Mouse (Mus musculus): ENCODE measurements around the gene Ctcf. TPM values are rescaled to one million over a fixed set of nuclear protein-coding genes. Genes with fewer than 3 reads are reported as not detected.
"Not testable (repeated sequence)": the region's sequence is repeated elsewhere in the genome, so short reads cannot be mapped to it uniquely, and the experiment has no call there.

Gene Ctcf
- total RNA-seq (2021), result 10 to 100 TPM; 33.6 to 34.2 TPM
- long read RNA-seq, experiment 1, transcript Ctcf-201 (12 exons, 3,782 nt), result major isoform, 9 of 19 reads
- long read RNA-seq, experiment 1, partial matches to known transcripts, result 3 of 19 reads
- long read RNA-seq, experiment 1, other reads (novel, unspliced or antisense), result 7 of 19 reads
- long read RNA-seq, experiment 2, transcript Ctcf-201 (12 exons, 3,782 nt), result major isoform, 7 of 18 reads
- long read RNA-seq, experiment 2, partial matches to known transcripts, result 5 of 18 reads
- long read RNA-seq, experiment 2, other reads (novel, unspliced or antisense), result 6 of 18 reads

DNA sequence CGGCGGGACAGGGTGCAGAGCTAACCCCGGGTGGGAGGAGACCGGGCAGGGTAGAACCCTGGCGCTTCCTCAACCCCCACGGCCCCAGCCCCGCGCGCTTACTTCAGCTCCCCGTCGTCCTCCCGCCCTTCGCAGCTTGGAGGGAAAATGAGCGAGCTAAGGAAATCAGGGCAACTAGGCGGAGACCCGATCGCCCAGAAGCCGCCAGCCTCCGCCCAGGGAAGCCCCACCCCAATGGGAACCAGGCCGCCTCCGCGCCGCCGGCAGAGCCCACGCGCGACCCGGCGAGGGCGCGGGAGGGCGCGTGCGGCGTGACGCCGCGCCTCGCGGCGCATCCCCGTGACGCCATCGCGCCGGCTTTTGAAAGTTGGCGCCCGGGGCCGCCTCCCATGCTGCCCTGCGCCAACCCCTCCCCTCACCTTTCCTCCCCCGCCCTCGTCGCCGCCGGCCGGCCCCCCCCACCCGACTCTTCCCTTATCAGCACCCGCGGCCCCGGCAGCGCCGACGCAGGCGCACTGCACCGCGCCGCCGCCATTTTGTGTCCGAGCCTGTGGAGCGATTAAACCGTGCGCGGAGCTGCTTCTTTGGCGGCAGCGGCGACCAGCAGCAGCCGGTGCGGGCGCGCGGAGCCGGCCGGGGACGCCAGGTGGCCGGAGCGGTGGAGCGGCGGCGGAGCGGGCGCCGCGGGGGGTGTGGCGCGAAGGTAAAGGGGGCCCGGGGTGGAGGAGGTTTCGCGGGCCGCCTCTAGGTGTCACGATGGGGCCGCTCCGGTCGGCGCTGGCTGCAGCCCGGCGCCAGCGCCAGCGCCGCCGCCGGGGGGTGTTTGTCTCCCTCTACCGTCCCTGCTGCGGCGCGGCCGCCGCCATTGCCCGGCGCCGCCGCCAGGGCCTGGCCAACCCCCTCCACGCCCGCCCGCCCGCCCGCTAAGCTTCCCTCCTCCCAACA is at the start of gene Ctcf:
Gene Ctcf, plus strand, starts transcription at position 551 of the 945 bp plus-strand sequence.
- DNase-seq (ENCODE audit: low spot score), result peak; percentile 87

DNA sequence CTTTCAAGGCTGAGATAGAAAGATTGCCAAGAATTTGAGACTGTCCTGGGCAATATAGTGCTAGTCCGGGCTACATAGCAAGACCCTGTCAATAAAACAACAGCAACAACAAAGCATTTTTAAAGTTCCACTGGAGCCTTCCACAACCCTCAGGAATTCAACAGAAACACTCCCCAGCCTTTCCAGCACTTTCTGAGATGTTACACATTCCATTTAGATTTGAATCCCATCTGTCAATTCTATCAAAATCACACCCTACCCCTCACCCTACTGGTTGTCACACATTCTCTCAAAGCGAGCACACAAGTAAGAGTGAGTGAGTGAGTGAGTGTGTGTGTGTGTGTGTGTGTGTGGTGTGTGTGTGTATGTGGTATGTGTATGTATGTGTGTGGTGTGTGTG is 43.9 kb upstream of the Ctcf start:
- no peak for DNase-seq (ENCODE audit: low spot score)

DNA sequence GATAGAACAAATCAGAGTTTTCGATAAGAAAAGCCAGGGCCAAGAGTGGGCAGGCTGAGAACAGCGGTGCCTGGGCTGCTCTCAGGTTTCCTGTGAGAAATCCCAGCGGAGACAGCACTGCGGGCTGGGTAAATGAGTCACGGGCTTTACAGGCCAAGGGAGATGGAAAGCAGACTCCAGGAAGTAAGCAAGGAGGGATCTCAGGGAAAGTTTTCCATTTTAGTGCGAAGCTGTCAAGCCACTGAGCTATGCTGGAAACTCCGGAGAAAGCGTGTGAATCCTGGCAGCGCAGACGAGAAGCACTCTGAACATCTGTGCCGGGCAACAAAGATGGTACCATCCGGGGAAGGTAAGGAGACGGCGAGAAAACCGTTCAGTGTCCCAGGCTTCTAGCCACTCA is 42.5 kb upstream of the Ctcf start:
- DNase-seq (ENCODE audit: low spot score), result peak; percentile 63

DNA sequence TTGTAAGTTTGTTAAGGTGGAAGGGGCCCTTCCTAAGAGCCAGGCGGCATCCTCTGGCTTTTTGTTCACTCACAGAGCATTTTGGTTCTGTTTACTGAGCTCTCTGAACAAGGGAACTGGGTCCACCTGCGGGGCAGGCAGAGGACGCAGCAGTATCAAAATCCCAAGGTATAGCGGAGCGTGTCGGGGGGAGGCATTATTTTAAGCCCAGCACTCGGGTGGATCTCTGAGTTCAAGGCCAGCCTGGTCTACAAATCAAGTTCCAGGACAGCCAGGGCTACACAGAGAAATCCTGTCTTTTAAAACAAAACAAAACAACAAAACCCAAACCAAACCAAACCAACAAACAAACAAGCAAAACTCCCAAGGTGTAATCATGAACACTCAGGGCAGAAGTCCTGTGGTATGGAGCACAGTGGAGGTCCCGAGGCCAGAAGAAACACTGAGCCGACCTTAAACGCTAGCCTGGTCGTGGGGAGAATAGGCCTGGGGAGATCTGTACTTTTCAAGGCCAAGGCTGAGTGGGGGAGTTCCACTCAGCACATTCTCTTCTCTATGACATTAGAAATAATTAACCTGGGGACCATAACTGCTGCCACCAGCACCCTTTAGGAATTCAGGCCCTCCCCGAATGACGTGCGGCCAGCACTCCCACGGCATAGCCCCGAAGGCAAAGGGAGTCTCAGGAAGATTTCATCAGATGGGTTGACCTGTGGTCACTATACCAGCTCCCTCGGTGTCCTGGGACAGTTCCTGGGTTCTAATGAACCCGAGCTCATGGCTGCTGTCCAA is 41.7 kb upstream of the Ctcf start:
- no peak for DNase-seq (ENCODE audit: low spot score)

DNA sequence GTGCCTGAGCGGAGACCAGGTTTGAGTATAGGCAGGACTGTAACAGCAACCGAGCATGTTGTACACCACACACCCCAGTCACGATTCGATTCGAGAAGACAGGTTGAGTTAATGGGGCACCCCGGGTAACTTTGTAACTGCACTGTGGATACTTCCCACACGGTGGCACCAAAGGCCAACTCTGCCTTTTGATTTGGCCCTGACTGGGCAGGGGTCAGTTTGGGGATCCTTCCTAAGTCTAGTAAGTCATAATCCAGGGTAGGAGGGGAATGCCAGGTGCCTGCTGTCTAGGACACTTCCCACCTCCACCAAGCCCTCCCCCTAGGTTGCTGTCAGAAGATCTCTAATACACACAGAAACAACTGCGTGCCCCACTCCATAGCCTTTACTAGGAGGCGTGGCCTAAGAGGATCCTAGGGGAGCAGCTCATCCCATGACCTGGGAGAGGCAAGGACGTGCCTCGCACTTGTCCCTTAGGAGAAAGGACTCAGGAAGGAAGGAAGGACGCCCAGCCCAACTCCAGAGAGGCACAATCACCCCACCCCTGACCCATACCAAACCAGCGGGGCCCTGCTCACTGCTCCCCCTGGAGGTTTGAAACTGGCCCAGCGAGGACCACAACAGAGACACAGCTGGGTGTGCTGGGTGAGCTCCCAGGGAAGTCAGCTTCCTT is 39.9 kb upstream of the Ctcf start:
- DNase-seq (ENCODE audit: low spot score), result peak; percentile 78

DNA sequence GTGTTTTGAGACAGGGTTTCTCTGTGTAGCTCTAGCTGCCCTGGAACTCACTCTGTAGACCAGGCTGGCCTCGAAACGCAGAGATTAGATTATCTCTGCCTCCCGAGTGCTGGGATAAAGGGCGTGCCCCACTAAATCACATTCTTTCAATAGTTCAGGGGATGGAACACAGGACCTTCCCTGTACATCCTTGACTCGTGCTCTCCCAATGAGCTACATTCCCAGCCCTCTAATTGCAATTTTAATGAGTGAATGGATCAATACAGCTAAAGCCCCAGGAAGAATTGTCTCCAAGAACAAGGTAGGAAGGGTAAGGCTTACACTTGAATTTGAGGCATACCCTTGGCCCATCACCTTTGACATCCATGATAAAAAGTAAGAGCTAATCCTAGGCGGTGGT is 37.6 kb upstream of the Ctcf start:
- no peak for DNase-seq (ENCODE audit: low spot score)

DNA sequence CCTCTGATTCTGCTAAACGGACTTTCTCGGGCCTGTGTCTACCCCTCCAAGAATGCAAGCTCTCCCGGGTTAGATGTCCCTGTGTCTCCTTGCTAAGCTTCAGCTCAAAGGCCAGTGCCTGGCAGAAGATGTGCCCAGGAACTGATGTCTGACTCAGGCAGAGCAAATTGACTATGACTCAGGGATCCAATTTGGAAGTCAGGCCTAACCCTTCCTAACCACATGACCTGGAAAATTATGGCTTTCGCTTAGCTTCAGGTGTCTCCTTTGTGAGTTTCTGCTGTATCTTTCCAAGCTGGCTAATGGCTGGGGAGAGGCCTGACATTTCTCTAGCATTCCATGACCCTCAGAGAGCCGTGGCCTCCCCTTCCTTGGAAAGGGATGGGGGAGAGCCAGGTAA is 35.1 kb upstream of the Ctcf start:
- no peak for DNase-seq (ENCODE audit: low spot score)

DNA sequence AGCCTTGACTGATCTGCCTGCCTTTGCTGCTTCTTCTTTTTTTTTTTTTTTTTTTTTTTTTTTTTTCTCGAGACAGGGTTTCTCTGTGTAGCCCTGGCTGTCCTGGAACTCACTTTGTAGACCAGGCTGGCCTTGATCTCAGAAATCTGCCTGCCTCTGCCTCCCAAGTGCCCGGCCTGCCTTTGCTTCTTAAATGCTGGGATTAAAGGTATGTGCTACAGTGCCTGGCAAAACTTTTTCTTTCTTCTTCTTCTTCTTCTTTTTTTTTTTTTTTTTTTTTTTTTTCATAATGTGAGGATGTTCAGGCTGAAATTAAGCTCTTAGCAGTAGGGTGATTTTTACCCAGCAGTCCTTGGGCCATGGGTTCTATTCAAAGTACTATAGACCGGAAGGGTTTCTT is 33.8 kb upstream of the Ctcf start:
- not testable (repeated sequence) for DNase-seq (ENCODE audit: low spot score)

DNA sequence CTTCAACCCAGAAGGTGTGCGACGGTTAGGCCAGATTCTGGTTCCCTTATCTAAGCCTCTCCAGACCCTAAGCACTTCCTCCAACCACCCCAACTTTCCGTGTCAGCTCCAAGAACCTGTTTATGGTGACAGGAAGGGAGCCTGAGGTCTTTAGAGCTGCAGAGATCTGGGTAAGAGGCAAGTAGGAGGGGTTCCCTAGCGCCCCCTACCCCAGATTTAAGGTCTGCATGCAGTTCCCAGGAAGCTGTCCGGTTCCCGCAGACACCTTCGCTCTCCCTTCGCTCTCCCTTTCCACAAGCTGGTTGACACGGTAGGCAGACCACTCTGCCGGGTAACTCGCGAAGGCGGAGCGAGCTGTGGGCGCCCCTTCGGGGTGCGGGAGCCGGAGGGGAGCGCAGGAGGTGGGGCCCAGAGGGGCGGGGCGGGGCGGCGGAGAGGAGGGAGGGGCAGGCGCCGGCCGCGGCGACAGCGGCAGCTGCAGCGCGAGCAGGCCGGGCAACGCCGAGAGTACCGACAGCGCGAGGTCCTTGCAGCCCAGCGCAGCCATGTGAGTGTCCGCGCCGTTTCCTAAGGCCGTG is 31.5 kb upstream of the Ctcf start, which contains the start of gene Ripor1:
Gene Ripor1, plus strand, starts transcription at position 452 of the 578 bp plus-strand sequence.
- DNase-seq (ENCODE audit: low spot score), result peak; percentile 68

DNA sequence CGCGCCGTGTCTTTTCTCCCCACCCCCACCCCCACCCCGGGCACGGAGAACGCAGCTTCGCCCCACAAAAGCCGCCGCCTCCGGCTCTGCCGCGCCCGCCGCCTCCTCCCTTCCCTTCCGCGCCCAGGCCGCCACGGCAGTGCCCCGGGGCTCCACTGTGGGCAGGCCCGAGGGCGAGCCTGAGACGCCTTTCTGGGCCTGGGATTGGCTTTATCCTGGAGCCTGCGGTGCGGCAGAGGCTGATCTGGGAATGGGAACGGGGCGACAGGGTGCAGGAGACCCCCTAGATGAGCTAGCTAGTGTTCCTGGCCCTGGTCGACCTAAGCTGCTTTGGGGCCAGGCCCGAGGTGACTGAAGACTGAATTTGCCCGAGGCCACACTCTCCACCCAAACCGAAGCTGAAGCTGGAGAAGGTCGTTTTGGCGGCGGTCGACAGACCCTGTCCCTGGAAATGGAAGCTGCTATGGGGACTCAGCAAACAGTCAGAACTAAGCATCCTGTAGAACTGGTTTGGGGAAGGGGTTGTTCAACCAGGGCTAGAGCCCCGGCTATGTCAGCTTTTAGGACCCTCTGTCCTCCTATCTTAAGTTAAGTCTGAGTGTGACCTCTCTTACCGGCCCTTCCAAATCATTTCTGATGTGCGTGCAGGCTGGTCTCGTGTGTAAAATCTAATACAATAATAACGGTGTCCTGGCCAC is 30.7 kb upstream of the Ctcf start:
- no peak for DNase-seq (ENCODE audit: low spot score)

DNA sequence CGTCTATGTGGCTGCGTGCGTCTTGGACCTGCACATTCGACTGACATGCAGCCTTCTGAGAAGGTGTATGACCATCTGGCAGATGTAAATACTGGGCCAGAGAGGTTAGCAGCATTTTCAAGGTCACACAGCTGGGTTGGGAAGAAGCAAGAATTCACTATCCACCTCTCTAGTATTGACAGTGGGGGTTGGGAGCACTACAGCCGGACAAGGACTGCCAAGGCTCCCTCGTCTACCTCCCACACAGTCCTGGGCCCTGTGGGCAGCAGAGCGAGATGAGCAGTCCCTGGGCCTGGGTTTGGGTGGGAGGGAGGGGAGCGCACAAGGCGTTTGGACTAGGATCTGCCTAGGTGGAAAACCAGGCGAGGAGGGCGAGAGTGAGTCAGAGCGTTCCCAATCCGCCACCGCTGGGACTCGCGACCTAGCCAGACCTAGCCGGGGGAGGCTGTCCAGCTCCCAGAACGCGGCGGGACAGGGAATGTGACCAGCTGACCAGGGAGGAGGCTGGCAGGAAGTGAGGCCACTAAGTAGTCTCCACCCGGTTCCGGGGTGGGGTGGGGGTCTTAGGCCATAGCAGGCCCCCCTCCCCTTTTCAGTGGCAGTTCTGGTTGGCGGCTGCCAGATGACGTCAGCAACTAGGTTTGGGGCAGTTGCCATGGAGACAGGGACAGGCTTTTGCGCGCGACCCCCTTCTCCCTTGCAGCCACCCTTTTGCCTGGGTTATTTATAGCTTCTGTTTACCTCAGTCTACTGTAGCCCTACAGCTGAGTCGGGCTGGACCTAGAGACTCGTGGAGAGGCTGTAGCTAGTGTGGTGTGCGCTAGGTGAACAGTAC is 30.0 kb upstream of the Ctcf start:
- peak; percentile 84 for DNase-seq (ENCODE audit: low spot score)

DNA sequence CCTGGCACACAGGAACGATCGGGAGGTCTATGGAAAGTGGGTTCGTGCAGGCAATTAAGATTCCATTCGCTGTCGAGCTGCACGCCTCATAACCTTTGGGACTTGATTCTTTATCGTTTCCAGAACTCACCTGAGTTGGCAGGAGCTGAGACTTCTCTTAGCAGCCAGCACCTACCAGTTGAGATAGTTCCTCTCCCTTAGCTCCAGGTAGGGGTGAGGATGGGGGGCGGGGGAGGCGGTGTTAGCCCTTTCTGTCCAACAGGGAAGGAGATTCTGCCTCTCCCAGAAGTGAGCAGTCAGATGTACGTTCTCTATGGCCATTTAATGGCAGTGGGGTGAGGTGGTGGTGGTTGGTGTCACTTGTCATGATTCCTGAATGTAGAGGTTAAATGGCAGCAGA is 29.3 kb upstream of the Ctcf start:
- no peak for DNase-seq (ENCODE audit: low spot score)

DNA sequence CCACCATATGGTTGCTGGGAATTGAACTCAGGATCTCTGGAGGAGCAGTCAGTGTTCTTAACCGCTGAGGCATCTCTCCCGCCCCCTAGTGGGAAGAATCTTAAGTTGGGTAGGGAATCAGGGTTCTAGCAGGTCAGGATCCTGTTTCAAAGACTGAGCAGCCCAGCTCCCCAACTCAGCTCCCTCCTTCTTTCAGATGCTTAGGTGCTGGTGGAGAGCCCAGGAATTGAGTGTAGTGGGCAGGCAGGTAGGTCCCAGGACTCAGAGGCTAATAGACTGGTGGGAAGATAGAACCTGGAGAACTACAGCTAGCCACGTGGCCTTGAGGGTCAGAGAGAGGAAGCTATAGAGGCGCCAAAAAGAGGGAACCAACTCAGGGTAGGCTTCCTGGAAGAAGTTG is 28.7 kb upstream of the Ctcf start:
- DNase-seq (ENCODE audit: low spot score), result no peak

DNA sequence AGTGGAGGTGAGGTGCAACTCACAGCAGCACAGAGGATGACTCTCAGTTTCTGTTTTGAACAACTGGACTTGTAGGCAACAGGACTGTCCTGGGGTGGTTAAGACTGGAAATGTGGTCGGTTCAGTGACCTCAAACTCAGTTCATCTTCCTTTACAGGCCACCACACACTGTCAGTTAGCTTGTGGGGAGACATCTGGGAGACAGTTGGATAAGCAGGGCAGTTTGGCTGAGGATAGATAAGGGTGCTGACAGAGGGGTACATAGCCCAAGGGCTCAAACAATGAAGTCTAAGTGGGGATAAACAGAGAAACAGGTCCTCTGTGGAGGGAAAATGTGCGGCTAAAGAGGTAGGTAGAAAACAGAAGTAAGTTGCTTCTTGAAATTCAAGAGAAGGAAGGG is 27.0 kb upstream of the Ctcf start:
- DNase-seq (ENCODE audit: low spot score), result no peak

DNA sequence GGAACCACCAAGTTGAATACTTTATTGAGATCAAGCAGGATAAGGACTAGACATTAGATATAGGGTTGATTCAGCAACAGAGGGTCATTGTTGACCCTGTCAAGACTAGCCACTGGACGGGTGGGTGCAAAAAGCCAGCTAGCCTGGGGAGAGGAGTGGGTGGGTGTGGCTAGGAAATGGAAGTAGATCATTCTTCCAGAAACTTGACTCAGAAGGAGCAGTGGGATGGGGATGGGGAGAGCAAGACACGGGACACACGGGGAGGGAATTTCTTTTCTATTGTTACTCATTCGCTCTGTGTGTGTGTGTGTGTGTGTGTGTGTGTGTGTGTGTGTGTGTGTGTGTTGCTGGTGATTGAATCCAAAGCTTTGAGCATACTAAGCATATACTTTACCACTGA is 26.6 kb upstream of the Ctcf start:
- no peak for DNase-seq (ENCODE audit: low spot score)

DNA sequence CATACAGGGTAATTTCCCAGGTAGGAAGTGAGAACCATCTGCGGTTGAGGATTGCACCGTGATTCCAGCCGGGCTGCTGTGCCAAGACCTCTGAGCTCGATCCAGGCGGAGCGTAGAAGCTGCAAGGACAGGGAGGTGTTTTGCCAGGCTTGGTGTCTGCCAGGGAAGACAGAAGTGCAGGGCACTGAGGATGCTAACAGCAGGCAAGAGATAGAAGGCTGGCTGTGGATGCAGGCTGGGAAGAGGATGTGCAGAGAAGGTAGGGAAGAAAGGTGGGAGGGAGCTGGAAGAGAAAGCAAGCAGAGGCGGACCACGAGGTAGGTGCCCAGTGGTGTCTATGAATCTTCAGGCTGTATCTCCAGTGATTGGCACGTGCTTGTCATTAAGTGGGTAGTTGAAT is 24.5 kb upstream of the Ctcf start:
- peak; percentile 46 for DNase-seq (ENCODE audit: low spot score)

DNA sequence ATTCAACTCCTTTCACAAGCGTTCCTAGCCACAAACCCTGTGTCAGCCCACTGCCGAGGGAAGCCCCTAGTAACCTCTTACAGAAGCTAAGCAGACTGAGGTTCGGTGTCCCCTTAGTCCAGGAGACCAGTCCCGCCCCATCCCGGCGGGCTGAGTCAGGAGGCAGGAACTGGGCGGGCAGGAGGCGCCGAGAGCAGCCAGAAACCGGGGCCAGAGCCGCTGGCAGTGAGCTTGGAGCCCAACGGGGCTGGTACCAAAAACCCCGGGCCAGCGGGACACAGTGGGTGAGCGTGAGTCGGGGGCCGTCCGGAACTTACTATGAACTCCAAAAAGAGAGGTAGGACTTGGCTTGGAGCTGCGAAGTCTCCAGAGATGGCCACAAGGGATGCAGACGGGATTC is 23.3 kb upstream of the Ctcf start:
- peak; percentile 50 for DNase-seq (ENCODE audit: low spot score)

DNA sequence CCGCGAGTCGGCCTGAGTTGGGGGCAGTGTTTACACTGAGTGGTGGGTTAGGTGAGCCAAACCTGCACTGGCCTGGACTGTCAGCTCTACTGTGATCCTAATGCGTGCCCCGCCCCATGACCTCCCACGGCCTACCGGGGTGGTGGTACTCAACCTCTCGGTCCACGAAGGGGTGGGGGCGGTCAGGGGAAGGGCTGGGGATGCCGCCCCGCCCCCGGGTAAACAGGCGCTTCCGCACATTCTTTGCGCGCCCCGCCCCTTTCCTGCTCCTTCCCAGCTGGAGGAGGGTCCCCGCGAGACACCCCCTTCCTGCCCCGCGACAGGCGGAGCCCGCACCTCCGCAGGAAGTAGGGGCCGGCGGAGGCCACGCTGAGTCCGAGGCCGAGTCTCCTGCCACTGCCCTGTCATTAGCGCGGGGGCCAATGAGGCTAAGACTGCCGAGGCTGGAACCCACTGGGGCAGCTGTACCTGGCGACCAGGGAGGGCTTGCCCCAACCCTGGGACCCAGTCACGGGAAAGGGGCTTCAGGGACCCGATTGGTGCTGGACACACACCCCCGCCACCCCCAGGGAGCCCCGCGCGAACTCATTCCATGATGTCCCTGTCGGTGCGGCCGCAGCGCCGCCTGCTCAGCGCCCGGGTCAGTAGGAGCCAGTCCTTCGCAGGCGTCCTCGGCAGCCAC is 22.4 kb upstream of the Ctcf start:
- peak; percentile 51 for DNase-seq (ENCODE audit: low spot score)

DNA sequence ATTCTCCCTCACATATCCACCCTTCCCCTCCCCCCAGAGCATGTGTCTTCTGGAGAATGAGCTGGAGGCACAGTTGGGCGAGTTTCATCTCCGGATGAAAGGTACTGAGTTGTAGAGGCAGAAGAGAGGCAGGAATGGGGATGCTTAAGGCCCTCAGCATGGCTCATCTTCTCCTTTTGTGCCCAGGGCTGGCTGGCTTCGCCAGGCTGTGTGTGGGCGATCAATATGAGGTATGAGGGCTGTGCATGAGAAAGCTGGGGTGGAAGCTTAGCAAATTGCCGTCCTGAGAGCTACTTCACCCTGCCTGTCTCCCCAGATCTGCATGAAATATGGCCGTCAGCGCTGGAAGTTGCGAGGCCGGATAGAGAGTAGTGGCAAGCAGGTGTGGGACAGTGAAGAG is 20.4 kb upstream of the Ctcf start:
- no peak for DNase-seq (ENCODE audit: low spot score)
